Mouse (Mus musculus): Measurements from ENCODE around the gene Gm5416. TPM values are rescaled to one million over a fixed set of nuclear protein-coding genes. Genes with fewer than 3 reads are reported as not detected.
"Not testable (repeated sequence)": the region's sequence is repeated elsewhere in the genome, so short reads cannot be mapped to it uniquely, and the experiment has no call there.

Gene Gm5416
- polyA plus RNA-seq, 1 experiment from 2014 or later, result 2.3 TPM

- not testable (repeated sequence) for H3K27me3 ChIP-seq (ENCODE audit: control insufficient read depth, insufficient read depth, low read length); H3K27ac ChIP-seq (ENCODE audit: low read length); ATAC-seq (ENCODE audit: insufficient read depth, low FRiP score); H3K4me1 ChIP-seq (ENCODE audit: control insufficient read depth, insufficient read depth, low read length); H3K4me3 ChIP-seq (replicated peaks; ENCODE audit: low read length); H3K9me3 ChIP-seq (replicated peaks; ENCODE audit: control insufficient read depth, low read length); H3K9ac ChIP-seq (ENCODE audit: low read length); H3K4me2 ChIP-seq (ENCODE audit: low read depth, low read length); H3K36me3 ChIP-seq (ENCODE audit: control insufficient read depth, insufficient read depth, low read length)
These were observed 50.4 kb downstream of the Gm5416 start for GRCm38 (mm10) chr16:36260585-36260984.

Other genes starting within 250 kb of the Gm5416 start
- 38.9 and 40.0 TPM in 2 replicates for gene Kpna1, start 231.7 kb upstream of the Gm5416 start, polyA plus RNA-seq (2015; fragmentation: Nextera tagmentation; extraction: Ambion mirVana)
- 7.1 and 8.0 TPM in 2 replicates for gene Wdr5b, start 169.2 kb upstream of the Gm5416 start, polyA plus RNA-seq (2015; fragmentation: Nextera tagmentation; extraction: Ambion mirVana)
- gene Fam162a, start 138.8 kb upstream of the Gm5416 start, polyA plus RNA-seq (2015; fragmentation: Nextera tagmentation; extraction: Ambion mirVana), result 494 and 500 TPM in 2 replicates
- gene Ccdc58, start 138.7 kb upstream of the Gm5416 start, polyA plus RNA-seq (2015; fragmentation: Nextera tagmentation; extraction: Ambion mirVana), result 82.1 and 83.8 TPM in 2 replicates
- gene Csta1, start 79.2 kb upstream of the Gm5416 start, polyA plus RNA-seq (2015; fragmentation: Nextera tagmentation; extraction: Ambion mirVana), result 34.9 and 39.6 TPM in 2 replicates
- 11.7 and 17.5 TPM in 2 replicates for gene Stfa2l1, start 53.6 kb upstream of the Gm5416 start, polyA plus RNA-seq (2015; fragmentation: Nextera tagmentation; extraction: Ambion mirVana)
- gene Gm5483, start 26.2 kb upstream of the Gm5416 start, polyA plus RNA-seq (2015; fragmentation: Nextera tagmentation; extraction: Ambion mirVana), result 28.6 and 48.3 TPM in 2 replicates
- gene 2010005H15Rik, start 11.1 kb downstream of the Gm5416 start, polyA plus RNA-seq (2015; fragmentation: Nextera tagmentation; extraction: Ambion mirVana), result 4.8 and 11.6 TPM in 2 replicates
- 48.3 and 90.0 TPM in 2 replicates for gene Stfa1, start 66.5 kb downstream of the Gm5416 start, polyA plus RNA-seq (2015; fragmentation: Nextera tagmentation; extraction: Ambion mirVana)
- 0.96 and 2.0 TPM in 2 replicates for gene BC117090, start 123.9 kb downstream of the Gm5416 start, polyA plus RNA-seq (2015; fragmentation: Nextera tagmentation; extraction: Ambion mirVana)
- 66.6 and 90.6 TPM in 2 replicates for gene BC100530, start 157.3 kb downstream of the Gm5416 start, polyA plus RNA-seq (2015; fragmentation: Nextera tagmentation; extraction: Ambion mirVana)
- 9.1 and 16.2 TPM in 2 replicates for gene Stfa2, start 198.1 kb downstream of the Gm5416 start, polyA plus RNA-seq (2015; fragmentation: Nextera tagmentation; extraction: Ambion mirVana)
- 17.3 and 27.0 TPM in 2 replicates for gene Stfa3, start 245.0 kb downstream of the Gm5416 start, polyA plus RNA-seq (2015; fragmentation: Nextera tagmentation; extraction: Ambion mirVana)